Mouse (Mus musculus): Measurements from ENCODE around the gene Wdr38. TPM values are rescaled to one million over a fixed set of nuclear protein-coding genes. Genes with fewer than 3 reads are reported as not detected.
"Not testable (repeated sequence)": the region's sequence is repeated elsewhere in the genome, so short reads cannot be mapped to it uniquely, and the experiment has no call there.

The Wdr38 gene
- total RNA-seq, 2 experiments from 2014 or later: 0.40 to 0.51 TPM

GRCm38 (mm10) chr2:38988929-38989328 lies 8.3 kb upstream of the Wdr38 start:
- DNase-seq (ENCODE audit: low spot score in 2 of 2): no peak
- intact Hi-C loops (cut with DNase I): no loop called here

GRCm38 (mm10) chr2:38992004-38992403 lies 5.3 kb upstream of the Wdr38 start:
- intact Hi-C loops (cut with DNase I): no loop called here
- DNase-seq (ENCODE audit: low spot score in 2 of 2): no peak

- no peak for DNase-seq (ENCODE audit: low spot score in 2 of 2)
- intact Hi-C loops (cut with DNase I): no loop called here
Observed at GRCm38 (mm10) chr2:38992452-38992851, 4.8 kb upstream of the Wdr38 start.

- DNase-seq (ENCODE audit: low spot score in 2 of 2): no peak
- intact Hi-C loops (cut with DNase I): loop anchor here (5.0 kb wide), 1 partner anchor 202 kb away; no protein-coding TSS in a partner anchor
Observed at GRCm38 (mm10) chr2:38999381-38999780, 2.1 kb downstream of the Wdr38 start.

- intact Hi-C loops (cut with DNase I): loop anchor here (5.0 kb wide), 1 partner anchor 203 kb away; no protein-coding TSS in a partner anchor
Observed at GRCm38 (mm10) chr2:38999910-39000586, 2.8 kb downstream of the Wdr38 start.

GRCm38 (mm10) chr2:39000587-39000919 lies 3.3 kb downstream of the Wdr38 start:
- intact Hi-C loops (cut with DNase I): no loop called here

More at GRCm38 (mm10) chr2:38999910-39000586, 2.8 kb downstream of the Wdr38 start:
- no peak for DNase-seq (ENCODE audit: low spot score in 2 of 2)

GRCm38 (mm10) chr2:39001866-39002265 lies 4.6 kb downstream of the Wdr38 start:
- intact Hi-C loops (cut with DNase I): no loop called here

More at GRCm38 (mm10) chr2:39000587-39000919, 3.3 kb downstream of the Wdr38 start:
- DNase-seq (ENCODE audit: low spot score in 2 of 2): no peak

GRCm38 (mm10) chr2:39003106-39003505 lies 5.8 kb downstream of the Wdr38 start:
- intact Hi-C loops (cut with DNase I): no loop called here

More at GRCm38 (mm10) chr2:39001866-39002265, 4.6 kb downstream of the Wdr38 start:
- DNase-seq (ENCODE audit: low spot score in 2 of 2): no peak

GRCm38 (mm10) chr2:39003512-39003911 lies 6.2 kb downstream of the Wdr38 start:
- DNase-seq (ENCODE audit: low spot score in 2 of 2): no peak
- intact Hi-C loops (cut with DNase I): no loop called here

More at GRCm38 (mm10) chr2:39003106-39003505, 5.8 kb downstream of the Wdr38 start:
- DNase-seq (ENCODE audit: low spot score in 2 of 2): no peak

GRCm38 (mm10) chr2:39004372-39004771 lies 7.1 kb downstream of the Wdr38 start:
- DNase-seq (ENCODE audit: low spot score in 2 of 2): peak in 1 of 2 experiments; percentile 63
- intact Hi-C loops (cut with DNase I): no loop called here

- DNase-seq (ENCODE audit: low spot score in 2 of 2): peak; percentile 92 to 93
- intact Hi-C loops (cut with DNase I): no loop called here
Observed at GRCm38 (mm10) chr2:39004880-39005435, 7.7 kb downstream of the Wdr38 start, which contains the start of gene Arpc5l. Gene Arpc5l, plus strand, starts transcription at chr2:39005348.

GRCm38 (mm10) chr2:39005574-39006079 lies 8.4 kb downstream of the Wdr38 start, which contains the start of gene Rpl35:
Gene Rpl35, minus strand, starts transcription at chr2:39005624.
- no peak for DNase-seq (ENCODE audit: low spot score in 2 of 2)
- intact Hi-C loops (cut with DNase I): no loop called here

- intact Hi-C loops (cut with DNase I): no loop called here
- DNase-seq (ENCODE audit: low spot score in 2 of 2): no peak
Observed at GRCm38 (mm10) chr2:39006149-39006730, 9.0 kb downstream of the Wdr38 start.

GRCm38 (mm10) chr2:39007865-39008264 lies 10.6 kb downstream of the Wdr38 start:
- intact Hi-C loops (cut with DNase I): no loop called here
- peak; percentile 94 to 95 for DNase-seq (ENCODE audit: low spot score in 2 of 2)

- peak in 1 of 2 experiments; percentile 37 for DNase-seq (ENCODE audit: low spot score in 2 of 2)
- intact Hi-C loops (cut with DNase I): no loop called here
Observed at GRCm38 (mm10) chr2:39008350-39008851, 11.1 kb downstream of the Wdr38 start.

- DNase-seq (ENCODE audit: low spot score in 2 of 2): peak; percentile 46 to 82
- intact Hi-C loops (cut with DNase I): no loop called here
Observed at GRCm38 (mm10) chr2:39008954-39009365, 11.7 kb downstream of the Wdr38 start.

- intact Hi-C loops (cut with DNase I); DNase-seq (ENCODE audit: low spot score in 2 of 2): not testable (repeated sequence)
Observed at GRCm38 (mm10) chr2:39010144-39010543, 12.9 kb downstream of the Wdr38 start.

- intact Hi-C loops (cut with DNase I): no loop called here
- peak in 1 of 2 experiments; percentile 63 for DNase-seq (ENCODE audit: low spot score in 2 of 2)
Observed at GRCm38 (mm10) chr2:39011264-39011663, 14.0 kb downstream of the Wdr38 start.

GRCm38 (mm10) chr2:39011971-39012370 lies 14.7 kb downstream of the Wdr38 start:
- DNase-seq (ENCODE audit: low spot score in 2 of 2): no peak
- intact Hi-C loops (cut with DNase I): no loop called here

GRCm38 (mm10) chr2:39012768-39013279 lies 15.5 kb downstream of the Wdr38 start:
- intact Hi-C loops (cut with DNase I): no loop called here
- DNase-seq (ENCODE audit: low spot score in 2 of 2): no peak
